1 mouse cellular context compared by ENCODE assay signal in the genomic region with DNA sequence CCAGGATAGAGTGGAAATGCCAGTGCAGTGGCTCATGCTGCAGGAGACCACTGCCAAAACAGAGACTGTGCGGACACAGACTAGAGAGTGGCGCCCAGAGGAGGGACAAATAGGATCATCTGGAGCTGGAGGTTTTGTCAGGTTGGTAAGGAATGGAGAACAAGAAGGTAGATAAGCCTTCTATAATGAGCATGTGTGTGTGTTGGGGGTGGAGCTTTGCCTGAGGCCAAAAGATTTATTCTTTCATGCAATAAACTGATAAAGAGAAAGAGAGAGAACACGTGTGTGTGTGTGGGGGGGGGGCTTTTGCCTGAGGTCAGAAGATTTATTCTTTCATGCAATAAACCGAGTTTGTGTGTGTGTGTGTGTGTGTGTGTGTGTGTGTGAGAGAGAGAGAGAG.
TF ChIP-seq lines count a peak whose summit lies in the region.

No protein-coding gene starts in this region.

TF ChIP-seq in MEL, 35 proteins besides CTCF, POLR2A, EP300 and RAD21:
- no peak for TF ChIP-seq UBTF (IDR thresholded peaks at IDR 0.05; ENCODE audit: borderline replicate concordance, insufficient read depth, low read depth, low read length)
- TF ChIP-seq RCOR1 (IDR thresholded peaks at IDR 0.05; ENCODE audit: low read depth, low read length): peak; percentile 33; the same call in 1 of the 2 replicates
- TF ChIP-seq CHD1 (IDR thresholded peaks at IDR 0.05; ENCODE audit: low read depth, low read length): no peak
- TF ChIP-seq BHLHE40 (IDR thresholded peaks at IDR 0.05; ENCODE audit: borderline replicate concordance, low read depth, low read length): no peak
- TF ChIP-seq HCFC1 (IDR thresholded peaks at IDR 0.05; ENCODE audit: low read depth, low read length): no peak
- TF ChIP-seq KAT2A (conservative IDR thresholded peaks at IDR 0.05; ENCODE audit: low read depth, low read length): no peak
- TF ChIP-seq GATA1 (IDR thresholded peaks at IDR 0.05; ENCODE audit: low read depth, low read length): peak; percentile 29; the same call in 1 of the 2 replicates
- TF ChIP-seq USF1 (IDR thresholded peaks at IDR 0.05; ENCODE audit: low read depth, low read length): 0 out of 2 replicates have a peak, but pooled peaks have one; percentile 40
- no peak for TF ChIP-seq ZMIZ1 (IDR thresholded peaks at IDR 0.05; ENCODE audit: low read depth, low read length)
- TF ChIP-seq ELF1 (IDR thresholded peaks at IDR 0.05; ENCODE audit: low read depth, low read length): no peak
- TF ChIP-seq JUND (IDR thresholded peaks at IDR 0.05; ENCODE audit: low read depth, low read length): no peak
- no peak for TF ChIP-seq ZC3H11A (IDR thresholded peaks at IDR 0.05; ENCODE audit: low read depth, low read length)
- no peak for TF ChIP-seq MEF2A (IDR thresholded peaks at IDR 0.05; ENCODE audit: extremely low read depth, insufficient replicate concordance, low read depth, low read length, poor library complexity, severe bottlenecking)
- no peak for TF ChIP-seq CHD2 (IDR thresholded peaks at IDR 0.05; ENCODE audit: low read length)
- no peak for TF ChIP-seq TBP (IDR thresholded peaks at IDR 0.05; ENCODE audit: low read depth, low read length)
- TF ChIP-seq TCF12 (IDR thresholded peaks at IDR 0.05; ENCODE audit: low read depth, low read length): no peak
- TF ChIP-seq USF2 (IDR thresholded peaks at IDR 0.05; ENCODE audit: borderline replicate concordance in 1 of 2, insufficient read depth in 1 of 2, low read depth in 1 of 2, low read length in 2 of 2): no peak
- TF ChIP-seq GABPA (IDR thresholded peaks at IDR 0.05; ENCODE audit: low read depth, low read length): no peak
- no peak for TF ChIP-seq E2F4 (IDR thresholded peaks at IDR 0.05; ENCODE audit: borderline replicate concordance, low read depth, low read length)
- TF ChIP-seq ETS1 (IDR thresholded peaks at IDR 0.05; ENCODE audit: low read depth, low read length): no peak; the same call in 1 of the 2 replicates
- TF ChIP-seq ZNF384 (IDR thresholded peaks at IDR 0.05; ENCODE audit: low read depth, low read length): no peak
- TF ChIP-seq MAX (IDR thresholded peaks at IDR 0.05; ENCODE audit: low read length): peak; percentile 46; the same call in 1 of the 2 replicates
- no peak for TF ChIP-seq TAL1 (IDR thresholded peaks at IDR 0.05; ENCODE audit: low read length)
- TF ChIP-seq MAFK (IDR thresholded peaks at IDR 0.05; ENCODE audit: borderline replicate concordance, low read depth, low read length): no peak
- no peak for TF ChIP-seq NRF1 (IDR thresholded peaks at IDR 0.05; ENCODE audit: insufficient read depth, low read depth, low read length, poor library complexity, severe bottlenecking)
- TF ChIP-seq MYC (IDR thresholded peaks at IDR 0.05; ENCODE audit: low read depth, low read length): no peak
- peak; percentile 48; the same call in 1 of the 2 replicates for TF ChIP-seq MXI1 (IDR thresholded peaks at IDR 0.05; ENCODE audit: low read depth, low read length)
- no peak for TF ChIP-seq ZKSCAN1 (IDR thresholded peaks at IDR 0.05; ENCODE audit: low read depth, low read length)
- no peak for TF ChIP-seq POLR2AphosphoS2 (IDR thresholded peaks at IDR 0.05; ENCODE audit: low read length)
- 0 out of 2 replicates have a peak, but pooled peaks have one; percentile 30 for TF ChIP-seq SIN3A (IDR thresholded peaks at IDR 0.05; ENCODE audit: low read length)
- TF ChIP-seq POLR2AphosphoS5 (IDR thresholded peaks at IDR 0.05; ENCODE audit: borderline replicate concordance, low read depth, low read length): no peak
TF ChIP-seq in MEL: peak in this region for 6.
